Mouse (Mus musculus) heart, postnatal 0 days (tissue): ENCODE results near the gene Gm26897. TPM values are rescaled to one million over a fixed set of nuclear protein-coding genes. Genes with fewer than 3 reads are reported as not detected.

ENCODE experiments used
- ATAC-seq: fragments of 200-750 bp; cut with Nextera tagmentation; 2 replicates; pipeline ENCODE4 v1.8.0; 2017; ENCODE audit warnings: low read depth, moderate number of reproducible peaks, moderate library complexity; ENCODE audit not compliant: insufficient read depth
- DNase-seq: peaks from one replicate; pipeline ENCODE4 v3.0.0-alpha.2; 2016; ENCODE audit warnings: low spot score
- H3K27ac ChIP-seq: fragments of 300-500 bp; sonication (generic); 2 replicates; pipeline ENCODE4 v1.5.1; 2014; ENCODE audit warnings: low read depth, mild to moderate bottlenecking
- H3K27me3 ChIP-seq: fragments of 300-500 bp; sonication (generic); 2 replicates; pipeline ENCODE4 v1.6.1; 2014; ENCODE audit warnings: low read length, mixed read lengths; ENCODE audit not compliant: control insufficient read depth, insufficient read depth
- H3K36me3 ChIP-seq: fragments of 300-500 bp; sonication (generic); replicated peaks from 2 replicates; pipeline ENCODE4 v1.6.1; 2014; ENCODE audit warnings: low read length, mixed read lengths; ENCODE audit not compliant: control insufficient read depth, insufficient read depth
- H3K4me1 ChIP-seq: fragments of 300-500 bp; sonication (generic); 2 replicates; pipeline ENCODE4 v1.6.1; 2014; ENCODE audit warnings: antibody characterized with exemption; ENCODE audit not compliant: control insufficient read depth, insufficient read depth
- H3K4me2 ChIP-seq: fragments of 300-500 bp; sonication (generic); 2 replicates; pipeline ENCODE4 v1.6.1; 2014; ENCODE audit warnings: low read depth, mild to moderate bottlenecking, low read length, moderate library complexity
- H3K4me3 ChIP-seq: fragments of 300-500 bp; sonication (generic); 2 replicates; pipeline ENCODE4 v1.5.1; 2014; ENCODE audit warnings: low read depth, low read length
- H3K9ac ChIP-seq: fragments of 300-500 bp; sonication (generic); replicated peaks from 2 replicates; pipeline ENCODE4 v1.6.1; 2014; ENCODE audit warnings: low read depth, low read length, mixed read lengths
- H3K9me3 ChIP-seq: fragments of 300-500 bp; sonication (generic); replicated peaks from 2 replicates; pipeline ENCODE4 v1.6.1; 2016; ENCODE audit warnings: low read length; ENCODE audit not compliant: control insufficient read depth
- CTCF ChIP-seq: IDR thresholded peaks from 2 replicates; pipeline ENCODE4 v1.5.1; 2016; ENCODE audit warnings: antibody characterized with exemption, control low read depth, low read depth
- EP300 ChIP-seq: IDR thresholded peaks from 2 replicates; pipeline ENCODE4 v1.6.1; 2016; ENCODE audit warnings: antibody characterized with exemption, low read depth
- WGBS: fragments of 180-500 bp; shearing (Covaris S2); extraction: QIAGEN DNeasy Blood & Tissue Kit; methylation state at CpG from one replicate; pipeline ENCODE4 v1.1.7; 2014; 5-methylcytosine and 5-hydroxymethylcytosine counted together
- polyA plus RNA-seq: library from polyadenylated mRNA; unstranded; fragments of >200 nt; fragmentation: Nextera tagmentation; extraction: Ambion mirVana; gene quantifications from 2 replicates; pipeline ENCODE4 v1.2.1, GENCODE M21; 2015
- total RNA-seq: library from RNA; depleted of rRNA; stranded (reverse); fragments of >200 nt; gene quantifications from 2 replicates; pipeline ENCODE4 v1.2.3, GENCODE M21; 2014; ENCODE audit warnings: low replicate concordance

The Gm26897 gene
- total and polyA plus RNA-seq, 2 experiments from 2014 or later, result not detected

- H3K27ac ChIP-seq, result no peak overlapping the region
- ATAC-seq (no peak), DNase-seq (no peak)
- H3K36me3 ChIP-seq, result no peaks in the 10 kb centered on the region
- TF ChIP-seq CTCF, result no peak
- no peak for TF ChIP-seq EP300
- no peak overlapping the region for H3K4me3 ChIP-seq
- no peaks in the 10 kb centered on the region for H3K27me3 ChIP-seq
- no peaks in the 10 kb centered on the region for H3K4me1 ChIP-seq
- 60% methylated on average over 2 of the region's 2 CpGs for WGBS
- no peak overlapping the region for H3K9ac ChIP-seq
- H3K4me2 ChIP-seq, result no peak overlapping the region
- H3K9me3 ChIP-seq, result peaks cover 6% of the 10 kb centered on the region
Measured at GRCm38 (mm10) chr5:111732194-111732593, 1.5 kb upstream of the Gm26897 start.

- H3K9ac ChIP-seq, result no peak overlapping the region
- H3K4me1 ChIP-seq, result no peaks in the 10 kb centered on the region
- ATAC-seq, result no peak
- no peak for TF ChIP-seq EP300
- TF ChIP-seq CTCF, result no peak
- no peaks in the 10 kb centered on the region for H3K36me3 ChIP-seq
- no peak overlapping the region for H3K4me3 ChIP-seq
- H3K27ac ChIP-seq, result no peak overlapping the region
- H3K9me3 ChIP-seq, result no peaks in the 10 kb centered on the region
- no peak for DNase-seq
- H3K27me3 ChIP-seq, result 0 out of 2 replicates have a peak, but pooled peaks cover 14% of the 10 kb centered on the region
- H3K4me2 ChIP-seq, result no peak overlapping the region
- WGBS, result 77% methylated on average over 6 of the region's 6 CpGs
Measured at GRCm38 (mm10) chr5:111739480-111739879, 5.8 kb downstream of the Gm26897 start.

GRCm38 (mm10) chr5:111740384-111741275 is 6.9 kb downstream of the Gm26897 start:
- no peak overlapping the region for H3K9ac ChIP-seq
- DNase-seq, result no peak
- H3K36me3 ChIP-seq, result no peaks in the 10 kb centered on the region
- no peak for TF ChIP-seq EP300
- H3K27me3 ChIP-seq, result 0 out of 2 replicates have a peak, but pooled peaks cover 14% of the 10 kb centered on the region
- H3K4me3 ChIP-seq, result no peak overlapping the region
- no peak overlapping the region for H3K4me2 ChIP-seq
- H3K27ac ChIP-seq, result no peak overlapping the region
- 60% methylated on average over 16 of the region's 16 CpGs for WGBS
- no peaks in the 10 kb centered on the region for H3K4me1 ChIP-seq
- ATAC-seq, result peak; percentile 17; the same call in 1 of the 2 replicates
- H3K9me3 ChIP-seq, result no peaks in the 10 kb centered on the region

- TF ChIP-seq EP300 (no peak), CTCF (no peak)
- H3K27ac ChIP-seq, result no peak overlapping the region
- no peak for DNase-seq
- H3K9ac ChIP-seq, result no peak overlapping the region
- H3K27me3 ChIP-seq, result 0 out of 2 replicates have a peak, but pooled peaks cover 14% of the 10 kb centered on the region
- H3K9me3 ChIP-seq, result no peaks in the 10 kb centered on the region
- no peaks in the 10 kb centered on the region for H3K4me1 ChIP-seq
- no peak overlapping the region for H3K4me3 ChIP-seq
- no peak overlapping the region for H3K4me2 ChIP-seq
- H3K36me3 ChIP-seq, result no peaks in the 10 kb centered on the region
- no peak for ATAC-seq
- 35% methylated on average over 11 of the region's 11 CpGs for WGBS
Measured at GRCm38 (mm10) chr5:111741352-111741751, 7.6 kb downstream of the Gm26897 start.

GRCm38 (mm10) chr5:111742290-111742898 is 8.7 kb downstream of the Gm26897 start:
- no peak overlapping the region; the same call in 1 of the 2 replicates for H3K27ac ChIP-seq
- DNase-seq (no peak), ATAC-seq (no peak)
- no peak overlapping the region for H3K4me3 ChIP-seq
- TF ChIP-seq CTCF (no peak), EP300 (no peak)
- no peak overlapping the region for H3K9ac ChIP-seq
- H3K36me3 ChIP-seq, result no peaks in the 10 kb centered on the region
- WGBS, result 29% methylated on average over 13 of the region's 13 CpGs
- no peaks in the 10 kb centered on the region for H3K4me1 ChIP-seq
- H3K27me3 ChIP-seq, result 0 out of 2 replicates have a peak, but pooled peaks cover 14% of the 10 kb centered on the region
- H3K9me3 ChIP-seq, result no peaks in the 10 kb centered on the region
- H3K4me2 ChIP-seq, result no peak overlapping the region
